Mouse (Mus musculus) cerebellum, postnatal 10 days (tissue): ENCODE measurements around the gene Traf6.
"Not testable (repeated sequence)": the region's sequence is repeated elsewhere in the genome, so short reads cannot be mapped to it uniquely, and the experiment has no call there.

Experiments used
- DNase-seq, 2 experiments: peaks; one replicate each; pipeline ENCODE4 v3.0.0; 2021; ENCODE audit warnings: mixed read lengths in 2 of 2

Traf6 gene

DNA sequence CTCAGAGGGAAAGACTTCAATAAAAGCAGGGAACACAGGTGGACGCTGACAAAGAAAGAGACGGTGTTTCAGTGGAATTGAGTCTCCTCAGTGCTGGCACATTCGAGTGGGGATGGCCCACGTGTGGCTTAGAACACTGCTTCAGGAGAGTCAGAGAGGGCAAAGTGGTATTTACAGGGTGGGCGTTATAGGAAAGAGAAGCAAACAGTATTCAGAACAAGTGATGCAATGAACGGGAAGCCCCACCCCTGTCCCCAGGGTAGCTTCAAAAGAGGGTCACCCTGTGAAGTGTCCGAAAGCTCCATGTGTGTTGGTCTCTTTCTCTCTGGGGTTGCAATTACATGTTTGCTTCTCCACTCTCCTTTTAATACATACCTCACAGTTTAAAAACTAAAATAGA is 17.4 kb downstream of the Traf6 start:
- no peak for DNase-seq

DNA sequence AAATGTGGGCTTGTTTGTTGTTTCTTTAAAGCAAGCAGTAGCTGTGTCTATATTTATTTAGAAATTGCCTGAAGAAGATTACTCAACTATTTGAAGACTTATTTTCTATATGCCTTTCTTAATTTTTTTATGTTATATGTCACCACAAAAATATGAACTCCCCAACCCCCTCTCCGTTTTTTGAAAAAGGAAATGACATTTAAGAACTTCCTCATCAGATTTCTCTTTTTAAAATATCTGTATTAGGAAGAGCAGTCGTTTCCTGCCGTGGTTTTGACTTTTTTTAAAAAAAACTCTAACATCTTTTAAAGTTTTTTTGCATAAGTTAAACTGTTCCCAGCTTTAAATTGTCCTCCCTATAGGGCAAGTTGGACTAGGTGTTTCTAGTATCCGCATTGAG is 21.1 kb downstream of the Traf6 start:
- no peak for DNase-seq

- peak; percentile 24 to 43 for DNase-seq
These were observed 27.8 kb downstream of the Traf6 start for GRCm38 (mm10) chr2:101705941-101706485.

GRCm38 (mm10) chr2:101711608-101712007 is 33.4 kb downstream of the Traf6 start:
- DNase-seq = no peak

DNA sequence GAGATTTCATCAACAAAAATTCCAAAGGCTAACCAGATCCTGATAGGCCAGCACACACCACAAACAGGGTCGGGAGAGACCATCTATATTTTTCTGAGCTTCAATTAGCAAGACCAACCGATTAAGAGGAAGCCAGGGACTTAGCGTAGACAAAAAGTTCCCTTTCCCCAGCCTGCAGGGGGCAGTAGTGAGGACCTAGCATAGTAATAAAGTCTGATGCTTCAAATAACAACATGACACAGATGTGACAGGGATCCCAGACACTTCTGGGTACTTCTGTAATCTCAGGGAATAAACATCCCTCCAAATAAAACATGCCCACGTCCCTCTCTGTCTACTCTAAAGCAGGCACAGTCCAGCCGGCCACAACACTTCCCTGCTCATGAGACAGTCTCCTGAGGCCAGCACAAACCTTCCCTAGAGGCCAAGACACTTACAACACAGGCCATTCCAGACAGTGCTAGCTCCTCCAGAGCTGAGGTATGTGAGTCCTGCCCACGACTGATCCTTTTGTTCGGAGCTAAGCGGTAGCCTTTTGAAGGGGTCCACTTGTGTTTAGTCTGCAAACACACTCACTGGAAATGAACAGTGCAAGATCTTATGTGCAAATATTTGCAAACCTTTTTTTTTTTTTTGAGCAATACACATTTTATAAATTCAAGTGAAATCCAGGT is 37.6 kb downstream of the Traf6 start:
- DNase-seq = peak; percentile 43 to 47

DNA sequence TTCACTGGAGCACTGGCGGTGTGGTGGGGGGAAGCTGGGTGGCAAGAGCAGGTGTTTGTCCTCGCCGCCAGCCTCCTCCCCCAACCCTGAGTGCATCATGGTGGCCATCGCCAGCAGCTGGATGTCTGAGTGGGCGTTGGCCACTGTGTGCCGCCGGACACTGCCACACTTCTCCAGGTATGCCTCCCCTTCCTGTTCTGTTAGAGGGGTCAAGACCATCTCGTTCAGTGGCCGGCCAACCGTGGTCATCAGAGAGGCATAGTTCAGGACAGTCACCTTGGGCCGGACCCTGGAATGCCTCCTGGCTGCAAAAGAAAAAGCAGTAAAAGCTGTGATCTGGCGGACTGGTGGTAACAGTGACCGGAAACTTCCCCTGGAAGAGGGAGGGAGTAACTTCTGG is 38.9 kb downstream of the Traf6 start:
- no peak for DNase-seq

DNA sequence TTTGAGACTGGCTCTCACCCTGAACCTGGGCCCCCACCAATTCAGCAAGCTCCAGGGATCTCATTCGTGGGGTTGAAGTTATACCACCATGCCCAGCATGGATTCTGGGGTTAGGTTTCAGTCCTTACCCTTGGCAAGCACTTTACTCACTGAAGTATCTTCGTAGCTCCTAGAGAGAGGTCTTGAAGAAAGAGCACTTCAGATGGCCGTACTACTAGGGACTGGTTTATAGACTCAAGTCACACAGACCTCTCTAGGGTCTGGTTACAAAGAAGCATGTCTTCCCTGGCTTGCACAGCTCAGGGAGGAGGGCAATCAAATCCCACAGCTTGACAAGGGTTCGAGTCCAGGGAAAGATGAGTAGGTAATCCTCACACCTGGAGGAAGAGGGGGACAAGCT is 43.6 kb downstream of the Traf6 start:
- DNase-seq = no peak

DNA sequence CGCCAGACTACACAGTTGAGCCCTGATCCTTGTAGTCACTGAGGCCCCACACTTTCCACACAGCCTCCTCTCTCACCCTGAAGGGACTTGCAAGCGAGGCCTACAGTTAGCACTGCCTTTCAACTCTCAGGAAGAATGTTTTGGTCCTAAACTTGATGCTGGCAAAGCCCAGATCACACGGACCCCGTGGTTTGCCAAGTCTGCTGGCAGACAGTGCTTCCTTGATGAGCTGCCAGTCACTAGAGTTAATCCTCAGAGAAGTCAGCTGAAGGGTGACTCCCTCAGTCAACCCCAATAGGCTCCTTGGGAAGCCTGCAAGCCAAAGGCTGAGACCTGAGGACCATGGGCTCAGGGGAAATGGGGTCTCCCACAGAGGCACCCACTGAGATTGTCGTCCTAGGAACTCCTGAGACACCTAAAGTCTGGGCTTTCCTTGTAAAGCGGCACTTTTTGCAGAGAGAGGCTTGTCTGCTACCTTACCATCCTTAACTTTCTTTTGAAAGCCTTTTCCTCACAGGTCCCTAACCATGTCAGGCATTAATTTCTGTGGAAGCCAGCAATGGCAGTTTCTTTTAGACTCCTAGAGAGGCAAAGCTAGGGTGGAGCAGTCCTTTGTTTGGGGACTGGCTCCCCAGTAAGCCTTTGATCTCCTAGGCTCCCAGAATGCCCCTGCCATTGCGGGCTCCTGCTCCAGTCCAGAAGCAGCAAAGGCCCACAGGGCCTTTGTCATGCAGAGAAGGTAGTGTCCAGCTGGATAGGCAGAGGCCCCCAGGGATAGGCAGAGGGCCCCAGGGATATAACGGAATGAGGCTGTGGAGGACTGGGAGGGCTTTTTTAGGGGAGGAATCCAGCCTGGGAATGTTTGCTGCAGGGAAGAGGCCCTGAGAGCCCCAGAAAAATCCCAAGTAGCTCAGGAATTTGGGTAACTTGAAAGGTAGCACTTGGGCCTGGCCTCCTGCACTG is 44.4 kb downstream of the Traf6 start:
- DNase-seq = peak; percentile 42 to 65

DNA sequence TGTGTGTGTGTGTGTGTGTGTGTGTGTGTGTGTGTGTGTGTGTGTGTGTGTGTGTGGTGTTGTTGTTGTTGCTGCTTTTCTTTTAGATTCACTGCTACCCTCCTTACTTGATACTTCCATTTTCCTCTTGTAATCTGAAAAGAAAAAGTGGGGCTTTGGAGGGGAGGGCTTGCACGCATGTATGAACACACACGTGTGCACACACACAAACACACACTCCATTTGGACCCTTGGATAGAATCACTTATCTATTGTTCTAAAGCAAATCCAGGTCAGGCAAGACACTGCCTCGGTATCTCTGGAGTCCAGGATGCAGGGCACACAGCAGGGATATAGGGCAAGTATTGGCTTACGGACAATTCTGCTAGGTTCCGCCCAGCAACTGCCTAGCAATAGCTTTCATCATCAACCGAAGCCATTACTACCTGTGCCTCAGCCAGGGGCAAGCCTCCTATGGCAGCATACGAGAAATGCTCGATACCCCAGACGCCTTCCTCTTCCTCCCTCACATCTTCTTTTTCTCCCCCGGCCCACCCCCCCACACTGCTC is 45.2 kb downstream of the Traf6 start:
- peak; percentile 12 to 13 for DNase-seq

GRCm38 (mm10) chr2:101727787-101728186 is 49.6 kb downstream of the Traf6 start:
- peak in 1 of 2 experiments; percentile 18 for DNase-seq

DNA sequence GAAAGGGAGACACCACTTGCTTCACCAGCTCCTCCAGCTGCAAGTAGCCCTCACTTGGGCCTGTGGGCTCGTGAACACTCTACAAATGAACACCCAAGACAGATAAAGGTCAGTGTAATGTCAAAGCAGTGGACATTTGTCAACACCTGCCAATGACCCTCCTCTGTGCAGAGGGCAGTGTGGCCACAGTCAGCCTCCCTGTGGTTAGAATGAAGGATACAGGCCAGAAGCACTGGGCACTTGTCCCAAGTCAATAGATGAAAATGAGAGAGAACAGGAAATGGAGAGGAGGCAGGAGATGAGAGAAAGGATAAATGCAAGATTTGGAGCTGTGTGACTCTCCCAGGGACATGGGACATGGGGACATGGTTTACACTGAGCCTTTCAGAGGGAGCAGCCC is 51.2 kb downstream of the Traf6 start:
- no peak for DNase-seq

DNA sequence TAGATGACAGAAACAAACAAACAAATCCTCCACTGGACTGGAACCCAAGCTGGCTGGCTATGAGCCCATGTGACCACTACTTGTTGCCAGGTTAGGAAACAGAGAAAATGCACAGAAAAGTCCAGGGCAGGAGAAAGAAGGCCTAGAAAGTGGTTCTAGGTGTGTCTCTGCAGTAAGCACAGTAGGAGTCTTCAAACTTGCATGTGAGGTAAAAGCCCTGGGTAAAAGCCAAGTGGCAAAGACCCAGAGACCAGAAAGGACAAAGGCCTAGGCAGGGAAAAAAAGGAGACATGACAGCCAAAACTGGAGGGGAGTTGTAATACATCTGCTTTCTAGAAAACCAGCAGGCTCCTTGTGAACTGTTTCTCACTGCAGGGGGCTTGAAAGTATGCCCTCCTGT is 52.7 kb downstream of the Traf6 start:
- DNase-seq = peak in 1 of 2 experiments; percentile 31

- DNase-seq = no peak
These were observed 54.6 kb downstream of the Traf6 start for GRCm38 (mm10) chr2:101732777-101733210.

GRCm38 (mm10) chr2:101733564-101733963 is 55.3 kb downstream of the Traf6 start:
- DNase-seq = peak in 1 of 2 experiments; percentile 11

GRCm38 (mm10) chr2:101739914-101740313 is 61.7 kb downstream of the Traf6 start:
- no peak for DNase-seq

GRCm38 (mm10) chr2:101741653-101742052 is 63.4 kb downstream of the Traf6 start:
- DNase-seq = no peak

- DNase-seq = peak; percentile 29 to 34
These were observed 64.0 kb downstream of the Traf6 start for GRCm38 (mm10) chr2:101742072-101742860.

DNA sequence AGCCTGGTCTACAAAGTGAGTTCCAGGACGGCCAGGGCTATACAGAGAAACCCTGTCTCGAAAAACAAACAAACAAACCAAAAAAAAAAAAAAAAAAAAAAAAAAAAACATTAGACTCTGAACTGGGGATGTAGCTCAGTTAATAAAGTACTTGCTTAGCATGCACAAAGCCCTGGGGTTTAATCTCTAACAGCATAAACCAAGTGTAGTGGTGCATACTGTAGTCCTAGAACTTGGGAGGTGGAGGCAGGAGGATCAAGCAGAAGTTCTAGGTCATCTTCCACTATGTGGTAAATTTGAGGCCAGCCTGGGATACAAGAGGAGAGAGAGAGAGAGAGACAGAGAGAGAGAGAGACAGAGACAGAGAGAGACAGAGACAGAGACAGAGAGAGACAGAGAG is 67.4 kb downstream of the Traf6 start:
- not testable (repeated sequence) for DNase-seq

DNA sequence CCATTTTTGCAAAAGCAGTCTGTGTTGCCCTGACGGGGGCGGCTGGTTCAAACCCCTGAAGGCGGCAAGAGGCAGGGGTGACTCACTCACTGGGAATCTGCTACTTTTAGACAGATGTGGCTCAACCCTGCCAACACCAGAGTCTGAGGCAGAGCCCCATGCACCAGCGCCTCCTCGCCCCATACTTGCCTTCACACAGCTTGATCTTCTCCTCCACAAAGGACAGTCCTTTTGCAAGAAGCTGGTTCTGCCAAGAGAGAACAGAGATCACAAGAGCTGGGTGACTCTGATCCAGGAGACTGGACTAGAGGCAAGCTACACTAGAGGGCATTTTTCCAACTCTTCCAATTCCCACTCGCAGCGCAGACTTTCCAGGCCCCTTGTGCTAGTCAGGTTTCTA is 68.3 kb downstream of the Traf6 start:
- DNase-seq = no peak
